Comparison of ENCODE assay signal across 8 mouse cellular contexts in genomic region chr15:97996716-97997256, GRCm38 (mm10). TPM values are rescaled to one million over a fixed set of nuclear protein-coding genes. Genes with fewer than 3 reads are reported as not detected.
DNase-seq lines count a peak whose midpoint lies in the region.

No protein-coding gene starts in this region.

- intact Hi-C loops in left cerebral cortex, postnatal 10 days (cut with DNase I), result no loop called here

- peak; percentile 20 for DNase-seq in cerebellum, adult 9-10 months
- DNase-seq in cerebellum, adult 11 months, result no peak
- DNase-seq in left cerebral cortex, postnatal 10 days (ENCODE audit: extremely low spot score in 1 of 2, low spot score in 2 of 2), result peak; percentile 61 to 73
- no peak for DNase-seq in left cerebral cortex, adult 9 months (ENCODE audit: low spot score in 2 of 2)
- DNase-seq in NIH3T3 (ENCODE audit: low read depth), result peak; percentile 46
- peak; percentile 34 to 69 for DNase-seq in layer of hippocampus, postnatal 14 days (ENCODE audit: low spot score in 2 of 2)
- no peak for DNase-seq in retina, embryonic 14.5 days (ENCODE audit: low spot score)
- no peak for DNase-seq in adrenal gland, adult 18-20 months (ENCODE audit: low spot score in 2 of 2)

RNA-seq across cellular contexts. Expression of gene Col2a1, which starts 7.7 kb away (rescaled TPM):
- 1 to 10 TPM in 1 of 2 experiments, under 1 TPM in 1; 0.63 to 1.1 TPM for total RNA-seq in left cerebral cortex, postnatal 10 days (2021)
- total RNA-seq in layer of hippocampus, postnatal 14 days (2021), result 1 to 10 TPM in 1 of 2 experiments, under 1 TPM in 1; 0.69 to 1.2 TPM
- total RNA-seq in adrenal gland, adult 18-20 months (2021), result not detected

RNA-seq across cellular contexts. Expression of gene Tmem106c, which starts 32.8 kb away (rescaled TPM):
- total RNA-seq in left cerebral cortex, postnatal 10 days (2021), result 10 to 100 TPM; 13.0 to 17.2 TPM
- 10 to 100 TPM; 19.1 to 22.3 TPM for total RNA-seq in layer of hippocampus, postnatal 14 days (2021)
- 10 to 100 TPM; 58.7 to 65.1 TPM for total RNA-seq in adrenal gland, adult 18-20 months (2021)

Comparison
In these comparisons a context has a peak if more than half of its experiments do, and no peak if none do; other contexts are left out.
1. DNase-seq: peak in cerebellum, adult 9-10 months (single experiment), left cerebral cortex, postnatal 10 days (2 of 2), NIH3T3 (single experiment) and layer of hippocampus, postnatal 14 days (2 of 2); none in cerebellum, adult 11 months (single experiment), left cerebral cortex, adult 9 months (0 of 2), retina, embryonic 14.5 days (single experiment) and adrenal gland, adult 18-20 months (0 of 2).